Mouse (Mus musculus) bone marrow, adult 2 months (tissue): ENCODE measurements at regions not wholly inside any gene's neighbourhood (a gene's known extent, or its start where the extent isn't known, plus 50 kb on each side); places are given as distances from the start of the nearest gene placed in this dataset.
"Not testable (repeated sequence)": the region's sequence is repeated elsewhere in the genome, so short reads cannot be mapped to it uniquely, and the experiment has no call there.

Source experiments
- H3K27ac ChIP-seq: fragments of 200-500 bp; 2 replicates; pipeline ENCODE4 v1.5.1; 2012; ENCODE audit warnings: low read depth, mild to moderate bottlenecking, control low read depth, inconsistent platforms, low read length; ENCODE audit not compliant: control insufficient read depth, poor library complexity, insufficient read depth
- H3K4me1 ChIP-seq: fragments of 200-500 bp; 2 replicates; pipeline ENCODE4 v1.6.1; 2011; ENCODE audit warnings: low read length; ENCODE audit not compliant: control insufficient read depth, insufficient read depth
- H3K4me3 ChIP-seq: fragments of 200-500 bp; replicated peaks from 2 replicates; pipeline ENCODE3; 2011; ENCODE audit warnings: mild to moderate bottlenecking, low read depth, low read length, control low read depth; ENCODE audit not compliant: control insufficient read depth
- CTCF ChIP-seq: fragments of 200-500 bp; IDR thresholded peaks from 2 replicates; pipeline ENCODE4 v1.5.1; 2011; ENCODE audit warnings: low read length, control low read depth; ENCODE audit not compliant: control insufficient read depth, insufficient read depth
- POLR2A ChIP-seq: fragments of 200-500 bp; IDR thresholded peaks from 2 replicates; pipeline ENCODE4 v1.6.1; 2011; ENCODE audit warnings: low read depth, mild to moderate bottlenecking, control low read depth, low read length, borderline replicate concordance; ENCODE audit not compliant: control insufficient read depth
- WGBS: fragments of 180-500 bp; shearing (Covaris S2); methylation state at CpG from one replicate; pipeline ENCODE4 v1.1.7; 2018; 5-methylcytosine and 5-hydroxymethylcytosine counted together

GRCm38 (mm10) chr15:37097426-37097825 is 89.9 kb upstream of the Zfp706 start:
- TF ChIP-seq CTCF (no peak), POLR2A (no peak)
- Histone ChIP-seq H3K4me1 (no peaks in the 10 kb centered on the region), H3K27ac (no peak overlapping the region), H3K4me3 (no peak overlapping the region)
- WGBS, result 91% methylated on average over 7 of the region's 7 CpGs

GRCm38 (mm10) chr15:37091171-37091570 is 83.6 kb upstream of the Zfp706 start:
- H3K27ac ChIP-seq, H3K4me3 ChIP-seq, H3K4me1 ChIP-seq: not testable (repeated sequence)
- WGBS, result 80% methylated on average over 5 of the region's 5 CpGs

GRCm38 (mm10) chr15:37083726-37084125 is 76.2 kb upstream of the Zfp706 start:
- no peak for TF ChIP-seq POLR2A
- no peak for TF ChIP-seq CTCF
- no peak overlapping the region for H3K27ac ChIP-seq
- 74% methylated on average over 3 of the region's 3 CpGs for WGBS
- H3K4me3 ChIP-seq, result no peak overlapping the region
- no peaks in the 10 kb centered on the region for H3K4me1 ChIP-seq

- Histone ChIP-seq H3K4me1 (no peaks in the 10 kb centered on the region), H3K27ac (no peak overlapping the region), H3K4me3 (no peak overlapping the region)
- 67% methylated on average over 2 of the region's 2 CpGs for WGBS
- TF ChIP-seq CTCF, result no peak
- no peak for TF ChIP-seq POLR2A
Measured at GRCm38 (mm10) chr15:37081836-37082235, 74.3 kb upstream of the Zfp706 start.

- 85% methylated on average over 2 of the region's 2 CpGs for WGBS
- Histone ChIP-seq H3K4me1 (no peaks in the 10 kb centered on the region), H3K4me3 (no peak overlapping the region), H3K27ac (no peak overlapping the region)
- TF ChIP-seq CTCF (no peak), POLR2A (no peak)
Measured at GRCm38 (mm10) chr15:37080931-37081330, 73.4 kb upstream of the Zfp706 start.

- 83% methylated on average over 4 of the region's 4 CpGs for WGBS
- H3K4me3 ChIP-seq, result no peak overlapping the region
Measured at GRCm38 (mm10) chr15:37080395-37080794, 72.8 kb upstream of the Zfp706 start.

GRCm38 (mm10) chr15:37074207-37074606 is 66.6 kb upstream of the Zfp706 start:
- 80% methylated on average over 2 of the region's 2 CpGs for WGBS
- H3K4me3 ChIP-seq, H3K27ac ChIP-seq, H3K4me1 ChIP-seq: not testable (repeated sequence)

More at GRCm38 (mm10) chr15:37080395-37080794, 72.8 kb upstream of the Zfp706 start:
- TF ChIP-seq POLR2A (no peak), CTCF (no peak)
- Histone ChIP-seq H3K4me1 (no peaks in the 10 kb centered on the region), H3K27ac (no peak overlapping the region)

- 81% methylated on average over 5 of the region's 5 CpGs for WGBS
- no peak overlapping the region for H3K4me3 ChIP-seq
- TF ChIP-seq POLR2A (no peak), CTCF (no peak)
- H3K4me1 ChIP-seq, result no peaks in the 10 kb centered on the region
- no peak overlapping the region for H3K27ac ChIP-seq
Measured at GRCm38 (mm10) chr15:37072202-37072862, 64.8 kb upstream of the Zfp706 start.

- WGBS, result 82% methylated on average over 3 of the region's 3 CpGs
- H3K4me1 ChIP-seq, result no peaks in the 10 kb centered on the region
- H3K27ac ChIP-seq, result no peak overlapping the region
- TF ChIP-seq POLR2A (no peak), CTCF (no peak)
- no peak overlapping the region for H3K4me3 ChIP-seq
Measured at GRCm38 (mm10) chr15:37070188-37070587, 62.6 kb upstream of the Zfp706 start.
